Mouse (Mus musculus): ENCODE data around the gene P2rx7. TPM values are rescaled to one million over a fixed set of nuclear protein-coding genes. Genes with fewer than 3 reads are reported as not detected.

Gene P2rx7
- 0.63 and 1.0 TPM in 2 replicates for polyA plus RNA-seq (2016; fragmentation: Nextera tagmentation; extraction: Ambion mirVana)

DNA sequence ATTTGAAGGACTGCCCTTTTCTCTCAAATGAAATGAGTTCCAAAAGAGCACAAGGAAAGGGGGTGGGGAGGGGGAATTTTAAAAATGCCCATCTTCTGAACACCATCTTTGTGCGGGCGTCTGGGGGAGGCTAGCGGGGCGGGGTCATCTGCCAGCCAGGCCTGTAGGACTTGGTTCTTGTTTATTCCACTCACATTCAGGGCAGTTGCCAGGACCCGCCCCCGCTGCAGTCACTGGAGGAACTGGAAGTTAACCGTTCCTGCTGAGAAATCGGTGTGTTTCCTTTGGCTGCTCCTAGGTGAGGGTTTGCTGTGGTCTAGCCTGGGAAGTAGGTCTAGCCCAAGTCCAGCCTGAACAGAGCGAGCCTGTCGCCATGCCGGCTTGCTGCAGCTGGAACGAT lies at the start of gene P2rx7:
Gene P2rx7 (plus strand): TSS at position 211 of the 400 bp plus-strand sequence.
- H3K36me3 ChIP-seq: no peaks in the 10 kb centered on the region
- no peak within 1 kb of the TSS; the same call in 1 of the 2 replicates for H3K27ac ChIP-seq (replicated peaks)
- WGBS: 84% methylated on average over 12 of the region's 12 CpGs
- DNase-seq (ENCODE audit: low spot score): no peak
- no peak within 1 kb of the TSS for H3K4me3 ChIP-seq
- H3K27me3 ChIP-seq (ENCODE audit: low read depth, poor library complexity, severe bottlenecking): no peaks in the 10 kb centered on the region
- peaks cover 14% of the 10 kb centered on the region for H3K4me1 ChIP-seq
- no peaks in the 10 kb centered on the region for H3K9me3 ChIP-seq (replicated peaks)

GRCm38 (mm10) chr5:122595470-122595869 lies 48.2 kb upstream of the P2rx7 start:
- H3K4me1 ChIP-seq: no peaks in the 10 kb centered on the region
- DNase-seq (ENCODE audit: low spot score): no peak
- H3K4me3 ChIP-seq: no peak overlapping the region
- peaks cover 91% of the 10 kb centered on the region for H3K36me3 ChIP-seq
- no peaks in the 10 kb centered on the region for H3K27me3 ChIP-seq (ENCODE audit: low read depth, poor library complexity, severe bottlenecking)
- no peak overlapping the region for H3K27ac ChIP-seq (replicated peaks)
- WGBS: 91% methylated on average over 4 of the region's 4 CpGs
- no peaks in the 10 kb centered on the region for H3K9me3 ChIP-seq (replicated peaks)

DNA sequence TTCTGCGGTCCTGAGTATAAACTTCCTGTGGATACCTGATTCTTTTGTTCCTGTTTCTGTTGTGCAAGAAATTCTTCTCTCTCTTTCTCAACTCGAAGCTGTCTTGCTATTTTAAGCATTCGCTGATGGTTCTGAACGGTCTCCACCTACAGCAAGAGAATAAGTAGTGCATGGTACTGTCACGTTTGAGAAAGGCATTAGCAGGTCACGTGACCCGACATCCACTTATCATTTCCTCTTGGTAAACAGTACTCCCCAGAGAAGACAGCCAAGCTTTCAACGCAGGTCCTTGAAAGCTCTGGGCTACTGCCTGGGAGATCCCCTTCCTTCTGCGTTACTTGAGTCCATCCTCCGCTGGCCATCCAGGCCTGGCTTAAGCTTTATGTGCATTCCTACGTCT lies 41.5 kb upstream of the P2rx7 start:
- Histone ChIP-seq H3K9me3 (replicated peaks) (no peaks in the 10 kb centered on the region), H3K27me3 (ENCODE audit: low read depth, poor library complexity, severe bottlenecking) (no peaks in the 10 kb centered on the region), H3K4me3 (no peak overlapping the region), H3K27ac (replicated peaks) (no peak overlapping the region), H3K36me3 (peaks cover 97% of the 10 kb centered on the region), H3K4me1 (no peaks in the 10 kb centered on the region)
- no peak for DNase-seq (ENCODE audit: low spot score)
- 87% methylated on average over 11 of the region's 11 CpGs for WGBS

- WGBS: 85% methylated on average over 2 of the region's 2 CpGs
- no peak overlapping the region for H3K27ac ChIP-seq (replicated peaks)
- no peaks in the 10 kb centered on the region for H3K27me3 ChIP-seq (ENCODE audit: low read depth, poor library complexity, severe bottlenecking)
- H3K4me3 ChIP-seq: no peak overlapping the region
- H3K9me3 ChIP-seq (replicated peaks): no peaks in the 10 kb centered on the region
- H3K36me3 ChIP-seq: peaks cover 97% of the 10 kb centered on the region
- no peaks in the 10 kb centered on the region for H3K4me1 ChIP-seq
- DNase-seq (ENCODE audit: low spot score): no peak
These were observed 38.8 kb upstream of the P2rx7 start for GRCm38 (mm10) chr5:122604894-122605293.

GRCm38 (mm10) chr5:122611651-122612050 lies 32.1 kb upstream of the P2rx7 start:
- Histone ChIP-seq H3K36me3 (peaks cover 42% of the 10 kb centered on the region), H3K27me3 (ENCODE audit: low read depth, poor library complexity, severe bottlenecking) (no peaks in the 10 kb centered on the region), H3K27ac (replicated peaks) (no peak overlapping the region), H3K9me3 (replicated peaks) (no peaks in the 10 kb centered on the region), H3K4me1 (peaks cover 28% of the 10 kb centered on the region), H3K4me3 (no peak overlapping the region)
- DNase-seq (ENCODE audit: low spot score): no peak
- 73% methylated on average over 5 of the region's 5 CpGs for WGBS

- Histone ChIP-seq H3K9me3 (replicated peaks) (no peaks in the 10 kb centered on the region), H3K27me3 (ENCODE audit: low read depth, poor library complexity, severe bottlenecking) (no peaks in the 10 kb centered on the region), H3K4me3 (peak within 1 kb of the TSS; percentile 96), H3K27ac (replicated peaks) (peak within 1 kb of the TSS; percentile 98), H3K36me3 (peaks cover 17% of the 10 kb centered on the region), H3K4me1 (peaks cover 28% of the 10 kb centered on the region)
- DNase-seq (ENCODE audit: low spot score): peak; percentile 97
- 2% methylated on average over 67 of the region's 67 CpGs for WGBS
These were observed 29.6 kb upstream of the P2rx7 start, which contains the start of gene Ift81 for GRCm38 (mm10) chr5:122613908-122614732. Gene Ift81, minus strand, starts transcription at chr5:122614518.

- Histone ChIP-seq H3K9me3 (replicated peaks) (no peaks in the 10 kb centered on the region), H3K27ac (replicated peaks) (no peak overlapping the region), H3K27me3 (ENCODE audit: low read depth, poor library complexity, severe bottlenecking) (no peaks in the 10 kb centered on the region), H3K4me1 (peaks cover 26% of the 10 kb centered on the region), H3K36me3 (no peaks in the 10 kb centered on the region), H3K4me3 (no peak overlapping the region)
- DNase-seq (ENCODE audit: low spot score): no peak
- 81% methylated on average over 5 of the region's 5 CpGs for WGBS
These were observed 26.0 kb upstream of the P2rx7 start for GRCm38 (mm10) chr5:122617718-122618117.

- H3K9me3 ChIP-seq (replicated peaks): no peaks in the 10 kb centered on the region
- H3K27ac ChIP-seq (replicated peaks): no peak overlapping the region
- 88% methylated on average over 9 of the region's 9 CpGs for WGBS
- DNase-seq (ENCODE audit: low spot score): no peak
- no peak overlapping the region for H3K4me3 ChIP-seq
- H3K27me3 ChIP-seq (ENCODE audit: low read depth, poor library complexity, severe bottlenecking): no peaks in the 10 kb centered on the region
- H3K4me1 ChIP-seq: peaks cover 10% of the 10 kb centered on the region
- no peaks in the 10 kb centered on the region for H3K36me3 ChIP-seq
These were observed 23.9 kb upstream of the P2rx7 start for GRCm38 (mm10) chr5:122619686-122620296.

DNA sequence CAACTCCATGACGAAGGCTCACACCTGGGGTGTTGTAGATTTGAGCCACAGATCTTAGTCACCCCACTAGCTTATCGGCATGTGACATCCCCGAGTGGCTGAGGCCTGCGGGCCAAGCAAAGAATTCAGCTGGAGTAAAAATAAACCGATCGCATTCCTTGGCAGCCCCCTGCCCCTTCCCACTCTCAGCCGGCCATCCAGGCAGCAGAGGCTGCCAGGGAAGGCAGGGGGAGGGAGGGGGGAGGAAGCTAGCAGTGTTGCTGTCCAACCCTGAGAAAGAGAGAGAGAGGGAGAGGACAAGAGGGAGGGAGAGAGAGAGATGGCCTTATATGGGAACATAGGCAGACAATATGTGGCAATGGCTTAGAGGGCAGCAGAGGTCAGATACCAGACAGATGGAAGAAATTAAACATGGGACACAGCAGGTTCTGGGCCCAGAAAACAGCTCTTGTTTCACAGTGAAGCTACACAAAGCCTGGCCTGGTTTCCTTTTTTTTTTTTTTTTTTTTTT lies 22.3 kb upstream of the P2rx7 start:
- Histone ChIP-seq H3K4me3 (no peak overlapping the region), H3K27ac (replicated peaks) (peak overlapping the region; percentile 72; the same call in 1 of the 2 replicates), H3K36me3 (no peaks in the 10 kb centered on the region), H3K27me3 (ENCODE audit: low read depth, poor library complexity, severe bottlenecking) (no peaks in the 10 kb centered on the region), H3K4me1 (peaks cover 9% of the 10 kb centered on the region), H3K9me3 (replicated peaks) (no peaks in the 10 kb centered on the region)
- DNase-seq (ENCODE audit: low spot score): peak; percentile 43
- WGBS: 37% methylated on average over 7 of the region's 7 CpGs

- no peak for DNase-seq (ENCODE audit: low spot score)
- WGBS: 97% methylated on average over 5 of the region's 5 CpGs
- peaks cover 11% of the 10 kb centered on the region for H3K4me1 ChIP-seq
- H3K36me3 ChIP-seq: no peaks in the 10 kb centered on the region
- no peak overlapping the region for H3K4me3 ChIP-seq
- no peak overlapping the region for H3K27ac ChIP-seq (replicated peaks)
- no peaks in the 10 kb centered on the region for H3K27me3 ChIP-seq (ENCODE audit: low read depth, poor library complexity, severe bottlenecking)
- H3K9me3 ChIP-seq (replicated peaks): no peaks in the 10 kb centered on the region
These were observed 21.2 kb upstream of the P2rx7 start for GRCm38 (mm10) chr5:122622526-122622925.

DNA sequence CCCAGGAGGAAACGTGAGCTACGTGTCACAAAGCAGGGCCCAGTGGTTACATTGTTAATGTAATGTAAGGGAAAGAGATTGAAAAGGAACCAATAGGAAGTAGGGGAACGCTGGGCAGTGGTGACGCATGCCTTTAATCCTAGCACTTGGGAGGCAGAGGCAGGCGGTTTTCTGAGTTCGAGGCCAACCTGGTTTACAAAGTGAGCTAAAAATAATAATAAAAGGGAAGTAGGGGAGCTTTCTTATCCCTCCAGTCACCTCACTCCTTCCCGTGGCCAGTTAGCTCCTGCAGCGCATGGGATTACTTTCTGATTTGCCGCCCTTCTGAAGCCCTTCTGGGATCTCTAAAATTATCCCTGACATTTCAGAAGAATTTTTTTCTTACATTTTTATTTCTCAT lies 19.9 kb upstream of the P2rx7 start:
- H3K4me3 ChIP-seq: no peak overlapping the region
- no peaks in the 10 kb centered on the region for H3K9me3 ChIP-seq (replicated peaks)
- H3K27me3 ChIP-seq (ENCODE audit: low read depth, poor library complexity, severe bottlenecking): no peaks in the 10 kb centered on the region
- H3K36me3 ChIP-seq: no peaks in the 10 kb centered on the region
- peaks cover 13% of the 10 kb centered on the region for H3K4me1 ChIP-seq
- no peak overlapping the region for H3K27ac ChIP-seq (replicated peaks)
- WGBS: 87% methylated on average over 9 of the region's 9 CpGs
- DNase-seq (ENCODE audit: low spot score): no peak

DNA sequence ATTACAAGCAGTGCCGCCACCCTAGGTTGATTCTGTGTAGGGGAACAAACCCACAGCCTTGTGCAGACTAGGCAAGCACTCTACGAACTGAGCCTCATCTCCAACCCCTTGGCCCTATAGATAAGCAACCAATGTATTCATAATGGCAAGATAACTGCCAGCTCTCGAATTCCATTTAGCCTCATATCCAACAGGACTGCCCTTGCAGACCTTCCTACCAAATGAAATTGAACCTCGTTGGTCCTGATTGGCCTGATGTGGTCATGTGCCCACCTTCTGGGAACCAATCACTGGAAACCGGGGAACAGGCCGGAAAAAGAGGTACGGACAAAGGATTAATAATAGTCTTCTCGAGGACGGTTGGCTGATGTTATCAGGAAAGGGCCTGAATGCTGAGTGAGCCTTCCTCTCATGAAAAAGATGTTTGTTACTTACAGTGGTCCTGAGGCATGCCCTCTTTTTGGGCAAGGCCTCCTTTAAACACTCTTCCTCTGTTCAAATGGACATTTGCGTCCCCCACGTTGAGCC lies 18.7 kb upstream of the P2rx7 start:
- peaks cover 13% of the 10 kb centered on the region for H3K4me1 ChIP-seq
- H3K27ac ChIP-seq (replicated peaks): no peak overlapping the region
- H3K9me3 ChIP-seq (replicated peaks): no peaks in the 10 kb centered on the region
- H3K4me3 ChIP-seq: no peak overlapping the region
- DNase-seq (ENCODE audit: low spot score): no peak
- H3K36me3 ChIP-seq: no peaks in the 10 kb centered on the region
- WGBS: 92% methylated on average over 11 of the region's 11 CpGs
- H3K27me3 ChIP-seq (ENCODE audit: low read depth, poor library complexity, severe bottlenecking): no peaks in the 10 kb centered on the region
